Mouse (Mus musculus) heart, embryonic 15.5 days (tissue): Measurements from ENCODE around the gene Apbb2. TPM values are rescaled to one million over a fixed set of nuclear protein-coding genes. Genes with fewer than 3 reads are reported as not detected.

Experiments used
- ATAC-seq: fragments of 200-750 bp; cut with Nextera tagmentation; replicated peaks from 2 replicates; pipeline ENCODE4 v1.8.0; 2017; ENCODE audit warnings: low read depth, moderate TSS enrichment; ENCODE audit not compliant: insufficient number of reproducible peaks, insufficient read depth, low FRiP score
- H3K27ac ChIP-seq: fragments of 300-500 bp; sonication (generic); 2 replicates; pipeline ENCODE4 v1.5.1; 2015; ENCODE audit warnings: mild to moderate bottlenecking, inconsistent platforms
- H3K27me3 ChIP-seq: fragments of 300-500 bp; sonication (generic); 2 replicates; pipeline ENCODE4 v1.6.1; 2015; ENCODE audit warnings: inconsistent platforms
- H3K36me3 ChIP-seq: fragments of 300-500 bp; sonication (generic); 2 replicates; pipeline ENCODE4 v1.6.1; 2015; ENCODE audit warnings: mild to moderate bottlenecking, inconsistent platforms
- H3K4me1 ChIP-seq: fragments of 300-500 bp; sonication (generic); replicated peaks from 2 replicates; pipeline ENCODE4 v1.6.1; 2015; ENCODE audit warnings: inconsistent platforms
- H3K4me2 ChIP-seq: fragments of 300-500 bp; sonication (generic); 2 replicates; pipeline ENCODE4 v1.6.1; 2015; ENCODE audit warnings: inconsistent platforms, mild to moderate bottlenecking, moderate library complexity
- H3K4me3 ChIP-seq: fragments of 300-500 bp; sonication (generic); 2 replicates; pipeline ENCODE4 v1.5.1; 2015; ENCODE audit warnings: mild to moderate bottlenecking, inconsistent platforms
- H3K9ac ChIP-seq: fragments of 300-500 bp; sonication (generic); 2 replicates; pipeline ENCODE4 v1.6.1; 2015; ENCODE audit warnings: mild to moderate bottlenecking, inconsistent platforms
- H3K9me3 ChIP-seq: fragments of 300-500 bp; sonication (generic); replicated peaks from 2 replicates; pipeline ENCODE4 v1.6.1; 2016; ENCODE audit warnings: inconsistent platforms
- WGBS: fragments of 180-500 bp; shearing (Covaris S2); methylation state at CpG from one replicate; pipeline ENCODE4 v1.1.7; 2015; ENCODE audit warnings: mixed read lengths; 5-methylcytosine and 5-hydroxymethylcytosine counted together
- polyA plus RNA-seq: library from polyadenylated mRNA; unstranded; fragments of >200 nt; fragmentation: Nextera tagmentation; extraction: Ambion mirVana; gene quantifications from 2 replicates; pipeline ENCODE4 v1.2.1, GENCODE M21; 2015

Gene Apbb2
- polyA plus RNA-seq, 1 experiment from 2014 or later: 32.6 TPM

GRCm38 (mm10) chr5:66532827-66533226 lies 85.8 kb downstream of the Apbb2 start:
- H3K36me3 ChIP-seq: no peaks in the 10 kb centered on the region
- 0 out of 2 replicates have a peak overlapping the region, but pooled peaks have one; percentile 12 for H3K27ac ChIP-seq

GRCm38 (mm10) chr5:66530361-66530760 lies 88.2 kb downstream of the Apbb2 start:
- Histone ChIP-seq H3K9me3 (no peaks in the 10 kb centered on the region), H3K36me3 (no peaks in the 10 kb centered on the region), H3K4me2 (no peak overlapping the region), H3K4me3 (no peak overlapping the region), H3K27me3 (no peaks in the 10 kb centered on the region), H3K9ac (no peak overlapping the region), H3K4me1 (peaks cover 43% of the 10 kb centered on the region), H3K27ac (no peak overlapping the region)
- ATAC-seq: no peak
- 75% methylated on average over 4 of the region's 4 CpGs for WGBS

More at GRCm38 (mm10) chr5:66532827-66533226, 85.8 kb downstream of the Apbb2 start:
- no peak overlapping the region for H3K9ac ChIP-seq
- H3K4me3 ChIP-seq: no peak overlapping the region
- ATAC-seq: no peak
- no peaks in the 10 kb centered on the region for H3K9me3 ChIP-seq
- H3K27me3 ChIP-seq: no peaks in the 10 kb centered on the region
- 68% methylated on average over 6 of the region's 6 CpGs for WGBS
- peaks cover 52% of the 10 kb centered on the region for H3K4me1 ChIP-seq
- H3K4me2 ChIP-seq: no peak overlapping the region

GRCm38 (mm10) chr5:66529631-66530030 lies 89.0 kb downstream of the Apbb2 start:
- WGBS: 83% methylated on average over 7 of the region's 7 CpGs
- H3K4me3 ChIP-seq: no peak overlapping the region
- ATAC-seq: no peak
- H3K9ac ChIP-seq: no peak overlapping the region
- H3K36me3 ChIP-seq: no peaks in the 10 kb centered on the region
- H3K4me2 ChIP-seq: no peak overlapping the region
- H3K27me3 ChIP-seq: no peaks in the 10 kb centered on the region
- no peak overlapping the region for H3K27ac ChIP-seq
- peaks cover 35% of the 10 kb centered on the region for H3K4me1 ChIP-seq
- H3K9me3 ChIP-seq: no peaks in the 10 kb centered on the region

- no peak overlapping the region for H3K9ac ChIP-seq
- WGBS: 39% methylated on average over 7 of the region's 7 CpGs
Observed at GRCm38 (mm10) chr5:66528567-66528966, 90.0 kb downstream of the Apbb2 start.

GRCm38 (mm10) chr5:66527090-66527489 lies 91.5 kb downstream of the Apbb2 start:
- Histone ChIP-seq H3K27me3 (no peaks in the 10 kb centered on the region), H3K4me2 (no peak overlapping the region), H3K4me1 (peaks cover 25% of the 10 kb centered on the region), H3K4me3 (no peak overlapping the region), H3K36me3 (no peaks in the 10 kb centered on the region), H3K9ac (no peak overlapping the region), H3K27ac (peak overlapping the region; percentile 32), H3K9me3 (no peaks in the 10 kb centered on the region)
- 67% methylated on average over 8 of the region's 8 CpGs for WGBS
- ATAC-seq: no peak

More at GRCm38 (mm10) chr5:66528567-66528966, 90.0 kb downstream of the Apbb2 start:
- no peak for ATAC-seq
- Histone ChIP-seq H3K27ac (peak overlapping the region; percentile 5; the same call in 1 of the 2 replicates), H3K36me3 (no peaks in the 10 kb centered on the region), H3K4me1 (peaks cover 34% of the 10 kb centered on the region), H3K4me2 (no peak overlapping the region), H3K27me3 (no peaks in the 10 kb centered on the region), H3K4me3 (no peak overlapping the region), H3K9me3 (no peaks in the 10 kb centered on the region)

- ATAC-seq: no peak
- H3K27ac ChIP-seq: 0 out of 2 replicates have a peak overlapping the region, but pooled peaks have one; percentile 37
- H3K4me3 ChIP-seq: no peak overlapping the region
- H3K9me3 ChIP-seq: no peaks in the 10 kb centered on the region
- H3K36me3 ChIP-seq: no peaks in the 10 kb centered on the region
- H3K9ac ChIP-seq: no peak overlapping the region
- H3K4me2 ChIP-seq: no peak overlapping the region
- peaks cover 20% of the 10 kb centered on the region for H3K4me1 ChIP-seq
- no peaks in the 10 kb centered on the region for H3K27me3 ChIP-seq
- WGBS: 71% methylated on average over 4 of the region's 4 CpGs
Observed at GRCm38 (mm10) chr5:66525002-66525401, 93.6 kb downstream of the Apbb2 start.

GRCm38 (mm10) chr5:66523681-66524503 lies 94.7 kb downstream of the Apbb2 start:
- Histone ChIP-seq H3K27me3 (no peaks in the 10 kb centered on the region), H3K36me3 (no peaks in the 10 kb centered on the region), H3K4me2 (peak overlapping the region; percentile 12), H3K27ac (peak overlapping the region; percentile 47), H3K9ac (no peak overlapping the region), H3K4me1 (peaks cover 16% of the 10 kb centered on the region), H3K4me3 (no peak overlapping the region), H3K9me3 (no peaks in the 10 kb centered on the region)
- WGBS: 40% methylated on average over 16 of the region's 16 CpGs
- peak; percentile 66; the same call in 1 of the 2 replicates for ATAC-seq

- no peaks in the 10 kb centered on the region for H3K27me3 ChIP-seq
- H3K9ac ChIP-seq: no peak overlapping the region
- no peak overlapping the region for H3K4me2 ChIP-seq
- 77% methylated on average over 2 of the region's 2 CpGs for WGBS
- no peak overlapping the region for H3K27ac ChIP-seq
- ATAC-seq: no peak
- no peaks in the 10 kb centered on the region for H3K9me3 ChIP-seq
- H3K4me3 ChIP-seq: no peak overlapping the region
- no peaks in the 10 kb centered on the region for H3K36me3 ChIP-seq
- H3K4me1 ChIP-seq: peaks cover 12% of the 10 kb centered on the region
Observed at GRCm38 (mm10) chr5:66521250-66521649, 97.3 kb downstream of the Apbb2 start.

GRCm38 (mm10) chr5:66519511-66519910 lies 99.1 kb downstream of the Apbb2 start:
- no peaks in the 10 kb centered on the region for H3K27me3 ChIP-seq
- no peak overlapping the region for H3K4me3 ChIP-seq
- H3K9ac ChIP-seq: no peak overlapping the region
- no peak for ATAC-seq
- no peaks in the 10 kb centered on the region for H3K9me3 ChIP-seq
- peaks cover 12% of the 10 kb centered on the region for H3K4me1 ChIP-seq
- WGBS: 63% methylated on average over 5 of the region's 5 CpGs
- H3K27ac ChIP-seq: no peak overlapping the region
- no peak overlapping the region for H3K4me2 ChIP-seq
- no peaks in the 10 kb centered on the region for H3K36me3 ChIP-seq

- no peak overlapping the region for H3K27ac ChIP-seq
- WGBS: 38% methylated on average over 14 of the region's 14 CpGs
- H3K4me2 ChIP-seq: peak overlapping the region; percentile 43
- no peak overlapping the region for H3K9ac ChIP-seq
- H3K4me3 ChIP-seq: peak overlapping the region; percentile 27
- H3K36me3 ChIP-seq: no peaks in the 10 kb centered on the region
- H3K9me3 ChIP-seq: no peaks in the 10 kb centered on the region
- peaks cover 8% of the 10 kb centered on the region for H3K4me1 ChIP-seq
- no peaks in the 10 kb centered on the region for H3K27me3 ChIP-seq
- 0 out of 2 replicates have a peak, but pooled peaks have one; percentile 43 for ATAC-seq
Observed at GRCm38 (mm10) chr5:66518411-66519006, 100.1 kb downstream of the Apbb2 start.

GRCm38 (mm10) chr5:66517503-66517902 lies 101.1 kb downstream of the Apbb2 start:
- H3K4me1 ChIP-seq: peaks cover 6% of the 10 kb centered on the region; the same call in 1 of the 2 replicates
- H3K36me3 ChIP-seq: no peaks in the 10 kb centered on the region
- 82% methylated on average over 6 of the region's 6 CpGs for WGBS
- no peak overlapping the region for H3K4me3 ChIP-seq
- H3K27me3 ChIP-seq: no peaks in the 10 kb centered on the region
- H3K9ac ChIP-seq: no peak overlapping the region
- H3K4me2 ChIP-seq: no peak overlapping the region
- H3K27ac ChIP-seq: no peak overlapping the region
- no peak for ATAC-seq
- H3K9me3 ChIP-seq: no peaks in the 10 kb centered on the region
